In genomic region chr3:99049305-99049704, GRCm38 (mm10) we compare ENCODE assay signal across 13 mouse cellular contexts.
A peak's percentile ranks its signal among the peaks of the same experiment; 100 is the strongest.
DNase-seq lines count a peak whose midpoint lies in the region; ATAC-seq and TF ChIP-seq lines count a peak whose summit lies in the region.
"Had no signal": no experiment of that assay in that cellular context is flagged by ENCODE, and none has a peak within 500 bp of the region (broad histone marks: within the 10 kb centered on the region; RNA-seq: fewer than 3 reads in every experiment).

No protein-coding gene starts in this region.

- no peak for TF ChIP-seq POLR2A in kidney, adult 2 months (IDR thresholded peaks at IDR 0.05; ENCODE audit: low read depth, low read length)
- TF ChIP-seq POLR2A in brain, embryonic 14.5 days (IDR thresholded peaks at IDR 0.05; ENCODE audit: borderline replicate concordance, extremely low read depth, insufficient read depth, insufficient read length, poor library complexity, severe bottlenecking), result no peak

- H3K36me3 ChIP-seq in kidney, adult 2 months (ENCODE audit: control insufficient read depth, insufficient read depth, low read length), result no peaks in the 10 kb centered on the region
- H3K36me3 ChIP-seq in liver, postnatal 0 days (replicated peaks; ENCODE audit: insufficient read depth, low read length), result no peaks in the 10 kb centered on the region
- no peaks in the 10 kb centered on the region for H3K36me3 ChIP-seq in ES-E14 (ENCODE audit: control insufficient read depth, insufficient read depth, low read length, poor library complexity, severe bottlenecking)
- H3K36me3 ChIP-seq: forebrain, embryonic 15.5 days; lung, embryonic 15.5 days had no signal

- ATAC-seq in liver, postnatal 0 days, result no peak
- ATAC-seq in inflammation-experienced regulatory T-cells, adult 6 months, result no peak
- ATAC-seq: CD4-positive, CD25-positive, alpha-beta regulatory T cell, adult 4 months; forebrain, embryonic 15.5 days; intestine, embryonic 16.5 days had no signal

- peak; percentile 54 for TF ChIP-seq CTCF in kidney, adult 2 months (conservative IDR thresholded peaks at IDR 0.05; ENCODE audit: insufficient read depth, insufficient read length, low read depth, low read length)
- peak; percentile 27 for TF ChIP-seq CTCF in liver, postnatal 0 days (IDR thresholded peaks at IDR 0.05; ENCODE audit: low read depth)
- peak; percentile 39; the same call in 1 of the 2 replicates for TF ChIP-seq CTCF in brain, embryonic 14.5 days (IDR thresholded peaks at IDR 0.05; ENCODE audit: borderline replicate concordance, extremely low read depth, insufficient read depth, insufficient read length)

- no peak for TF ChIP-seq EP300 in liver, postnatal 0 days (IDR thresholded peaks at IDR 0.05; ENCODE audit: low read depth)

- no peak overlapping the region for H3K9ac ChIP-seq in liver, postnatal 0 days (replicated peaks)
- H3K9ac ChIP-seq in ES-E14 (ENCODE audit: insufficient read depth, low read depth, low read length, poor library complexity, severe bottlenecking), result no peak overlapping the region
- H3K9ac ChIP-seq: forebrain, embryonic 15.5 days; lung, embryonic 15.5 days had no signal

- H3K4me3 ChIP-seq in kidney, adult 2 months (ENCODE audit: insufficient read depth, low read depth, low read length), result no peak overlapping the region
- H3K4me3 ChIP-seq in liver, postnatal 0 days (ENCODE audit: low read depth, low read length), result no peak overlapping the region
- H3K4me3 ChIP-seq in ES-E14 (ENCODE audit: insufficient read depth in 1 of 2, low read depth in 1 of 2, low read length in 2 of 2, poor library complexity in 1 of 2, severe bottlenecking in 1 of 2), result no peak overlapping the region
- H3K4me3 ChIP-seq: forebrain, embryonic 15.5 days; lung, embryonic 15.5 days had no signal

- in situ Hi-C loops in ES-E14 (cut with MboI; ENCODE audit: low sequenced_read_pairs in 2 of 2, unreplicated experiment in 2 of 2), result no loop called here

- H3K4me1 ChIP-seq in kidney, adult 2 months (ENCODE audit: control insufficient read depth, insufficient read depth, low read length), result no peaks in the 10 kb centered on the region
- H3K4me1 ChIP-seq in liver, postnatal 0 days (ENCODE audit: insufficient read depth), result no peaks in the 10 kb centered on the region
- no peaks in the 10 kb centered on the region for H3K4me1 ChIP-seq in ES-E14 (ENCODE audit: control insufficient read depth in 2 of 2, insufficient read depth in 2 of 2, low read length in 2 of 2, poor library complexity in 1 of 2)
- H3K4me1 ChIP-seq: forebrain, embryonic 15.5 days; lung, embryonic 15.5 days had no signal

- peak; percentile 5 for DNase-seq in kidney, adult 2 months
- no peak for DNase-seq in kidney, postnatal 14 days
- DNase-seq in liver, postnatal 0 days, result no peak
- DNase-seq in liver, result no peak
- peak; percentile 1 for DNase-seq in ES-E14 (ENCODE audit: low read depth, low spot score)
- no peak for DNase-seq in brain, embryonic 14.5 days (ENCODE audit: low read depth)
- DNase-seq: cerebellum, adult 8-10 months; heart, adult 11 months had no signal

- no peaks in the 10 kb centered on the region for H3K9me3 ChIP-seq in liver, postnatal 0 days (ENCODE audit: low read length)
- H3K9me3 ChIP-seq in ES-E14 (ENCODE audit: control insufficient read depth, insufficient read depth, low read depth, low read length), result no peaks in the 10 kb centered on the region
- H3K9me3 ChIP-seq: forebrain, embryonic 15.5 days; lung, embryonic 15.5 days had no signal

- H3K27me3 ChIP-seq in kidney, adult 2 months (replicated peaks; ENCODE audit: control insufficient read depth, insufficient read depth, low read length), result no peaks in the 10 kb centered on the region
- no peaks in the 10 kb centered on the region for H3K27me3 ChIP-seq in liver, postnatal 0 days (ENCODE audit: insufficient read depth, low read length)
- H3K27me3 ChIP-seq: forebrain, embryonic 15.5 days; lung, embryonic 15.5 days had no signal

- H3K4me2 ChIP-seq in liver, postnatal 0 days (ENCODE audit: low read depth, low read length), result no peak overlapping the region
- H3K4me2 ChIP-seq: forebrain, embryonic 15.5 days; lung, embryonic 15.5 days had no signal

- WGBS in kidney, adult 2 months, result 50% methylated on average over 2 of the region's 2 CpGs
- 52% methylated on average over 2 of the region's 2 CpGs for WGBS in liver, postnatal 0 days (ENCODE audit: insufficient replicate concordance)

- H3K27ac ChIP-seq in kidney, adult 2 months (ENCODE audit: insufficient read depth, low read depth, low read length), result no peak overlapping the region
- H3K27ac ChIP-seq in liver, postnatal 0 days (ENCODE audit: low read depth), result no peak overlapping the region
- H3K27ac ChIP-seq in ES-E14 (ENCODE audit: insufficient read depth, low read depth, low read length, poor library complexity, severe bottlenecking), result no peak overlapping the region
- H3K27ac ChIP-seq: forebrain, embryonic 15.5 days; lung, embryonic 15.5 days had no signal

TF ChIP-seq in ES-E14, 5 proteins besides CTCF, POLR2A, EP300 and RAD21:
- TF ChIP-seq ZC3H11A (IDR thresholded peaks at IDR 0.05; ENCODE audit: borderline replicate concordance, low read depth, low read length), result no peak
- no peak for TF ChIP-seq MAFK (IDR thresholded peaks at IDR 0.05; ENCODE audit: insufficient read depth, low read depth, low read length)
- no peak for TF ChIP-seq CHD2 (IDR thresholded peaks at IDR 0.05; ENCODE audit: low read depth, low read length)
- TF ChIP-seq ZNF384 (IDR thresholded peaks at IDR 0.05; ENCODE audit: low read depth, low read length), result no peak
- TF ChIP-seq HCFC1 (IDR thresholded peaks at IDR 0.05; ENCODE audit: borderline replicate concordance, insufficient read depth, low read length), result no peak

Comparison
In these comparisons a context has a peak if more than half of its experiments do, and no peak if none do; other contexts are left out.
1. DNase-seq: peak in kidney, adult 2 months (single experiment) and ES-E14 (single experiment); none in kidney, postnatal 14 days (single experiment), liver, postnatal 0 days (single experiment), liver (single experiment) and brain, embryonic 14.5 days (single experiment).
2. Peak in every context shown above with its lines, with median percentiles within 50 percentile points of each other: CTCF ChIP-seq.